Mouse (Mus musculus) embryonic facial prominence, embryonic 12.5 days (tissue): ENCODE results near the gene Evi2a. TPM values are rescaled to one million over a fixed set of nuclear protein-coding genes. Genes with fewer than 3 reads are reported as not detected.

Experiments used
- ATAC-seq: fragments of 200-750 bp; cut with Nextera tagmentation; 2 replicates; pipeline ENCODE4 v1.8.0; 2017; ENCODE audit not compliant: insufficient number of reproducible peaks, insufficient read depth, low FRiP score, low TSS enrichment
- H3K27ac ChIP-seq: fragments of 300-500 bp; sonication (generic); 2 replicates; pipeline ENCODE4 v1.5.1; 2016; ENCODE audit warnings: mild to moderate bottlenecking
- H3K27me3 ChIP-seq: fragments of 300-500 bp; sonication (generic); 2 replicates; pipeline ENCODE4 v1.6.1; 2016; ENCODE audit warnings: mild to moderate bottlenecking, moderate library complexity
- H3K36me3 ChIP-seq: fragments of 300-500 bp; sonication (generic); 2 replicates; pipeline ENCODE4 v1.6.1; 2016; ENCODE audit warnings: mild to moderate bottlenecking
- H3K4me1 ChIP-seq: fragments of 300-500 bp; sonication (generic); 2 replicates; pipeline ENCODE4 v1.6.1; 2016
- H3K4me2 ChIP-seq: fragments of 300-500 bp; sonication (generic); replicated peaks from 2 replicates; pipeline ENCODE4 v1.6.1; 2016; ENCODE audit warnings: mild to moderate bottlenecking, moderate library complexity
- H3K4me3 ChIP-seq: fragments of 300-500 bp; sonication (generic); 2 replicates; pipeline ENCODE4 v1.5.1; 2016; ENCODE audit warnings: mild to moderate bottlenecking
- H3K9ac ChIP-seq: fragments of 300-500 bp; sonication (generic); 2 replicates; pipeline ENCODE4 v1.6.1; 2016; ENCODE audit warnings: mild to moderate bottlenecking, moderate library complexity
- H3K9me3 ChIP-seq: fragments of 300-500 bp; sonication (generic); 2 replicates; pipeline ENCODE4 v1.6.1; 2016; ENCODE audit warnings: mild to moderate bottlenecking, moderate library complexity
- WGBS: fragments of 180-500 bp; shearing (Covaris S2); methylation state at CpG from one replicate; pipeline ENCODE4 v1.1.7; 2016; 5-methylcytosine and 5-hydroxymethylcytosine counted together
- polyA plus RNA-seq: library from polyadenylated mRNA; unstranded; fragments of >200 nt; fragmentation: Nextera tagmentation; extraction: Ambion mirVana; gene quantifications from 2 replicates; pipeline ENCODE4 v1.2.1, GENCODE M21; 2016

Evi2a gene
- polyA plus RNA-seq, 1 experiment from 2014 or later = 2.6 TPM

GRCm38 (mm10) chr11:79523560-79524309 lies 6.7 kb downstream of the Evi2a start, which contains the start of gene Evi2b:
Gene Evi2b, minus strand, starts transcription at chr11:79523762.
- Histone ChIP-seq H3K27ac (no peak within 1 kb of the TSS), H3K4me3 (no peak within 1 kb of the TSS), H3K4me2 (no peak within 1 kb of the TSS), H3K9ac (no peak within 1 kb of the TSS), H3K27me3 (no peaks in the 10 kb centered on the region), H3K9me3 (no peaks in the 10 kb centered on the region), H3K4me1 (peaks cover 3% of the 10 kb centered on the region; the same call in 1 of the 2 replicates), H3K36me3 (0 out of 2 replicates have a peak, but pooled peaks cover 4% of the 10 kb centered on the region)
- ATAC-seq = no peak
- 72% methylated on average over 10 of the region's 10 CpGs for WGBS

GRCm38 (mm10) chr11:79522944-79523343 lies 7.5 kb downstream of the Evi2a start:
- no peak overlapping the region for H3K27ac ChIP-seq
- H3K4me3 ChIP-seq = no peak overlapping the region
- no peaks in the 10 kb centered on the region for H3K27me3 ChIP-seq
- H3K9ac ChIP-seq = no peak overlapping the region
- no peak for ATAC-seq
- H3K4me2 ChIP-seq = no peak overlapping the region
- H3K9me3 ChIP-seq = no peaks in the 10 kb centered on the region
- no peaks in the 10 kb centered on the region for H3K36me3 ChIP-seq
- peaks cover 3% of the 10 kb centered on the region; the same call in 1 of the 2 replicates for H3K4me1 ChIP-seq
- WGBS = 71% methylated on average over 1 of the region's 1 CpGs

GRCm38 (mm10) chr11:79521930-79522329 lies 8.5 kb downstream of the Evi2a start:
- ATAC-seq = no peak
- no peaks in the 10 kb centered on the region for H3K36me3 ChIP-seq
- peaks cover 3% of the 10 kb centered on the region; the same call in 1 of the 2 replicates for H3K4me1 ChIP-seq
- H3K4me3 ChIP-seq = no peak overlapping the region
- no peak overlapping the region for H3K27ac ChIP-seq
- no peaks in the 10 kb centered on the region for H3K9me3 ChIP-seq
- H3K27me3 ChIP-seq = no peaks in the 10 kb centered on the region
- H3K4me2 ChIP-seq = no peak overlapping the region
- no peak overlapping the region for H3K9ac ChIP-seq

GRCm38 (mm10) chr11:79520772-79521171 lies 9.6 kb downstream of the Evi2a start:
- H3K4me1 ChIP-seq = peaks cover 3% of the 10 kb centered on the region; the same call in 1 of the 2 replicates
- H3K9me3 ChIP-seq = no peaks in the 10 kb centered on the region
- ATAC-seq = no peak
- no peak overlapping the region for H3K27ac ChIP-seq
- H3K4me2 ChIP-seq = no peak overlapping the region
- no peaks in the 10 kb centered on the region for H3K36me3 ChIP-seq
- no peaks in the 10 kb centered on the region for H3K27me3 ChIP-seq
- H3K9ac ChIP-seq = no peak overlapping the region
- no peak overlapping the region for H3K4me3 ChIP-seq

GRCm38 (mm10) chr11:79519878-79520291 lies 10.5 kb downstream of the Evi2a start:
- Histone ChIP-seq H3K4me1 (peaks cover 3% of the 10 kb centered on the region; the same call in 1 of the 2 replicates), H3K4me3 (no peak overlapping the region), H3K36me3 (no peaks in the 10 kb centered on the region), H3K9ac (no peak overlapping the region), H3K9me3 (no peaks in the 10 kb centered on the region), H3K4me2 (no peak overlapping the region), H3K27me3 (no peaks in the 10 kb centered on the region), H3K27ac (no peak overlapping the region)
- no peak for ATAC-seq
- WGBS = 50% methylated on average over 1 of the region's 1 CpGs

GRCm38 (mm10) chr11:79519299-79519698 lies 11.1 kb downstream of the Evi2a start:
- no peak overlapping the region for H3K4me2 ChIP-seq
- peaks cover 3% of the 10 kb centered on the region; the same call in 1 of the 2 replicates for H3K4me1 ChIP-seq
- no peak for ATAC-seq
- no peak overlapping the region for H3K9ac ChIP-seq
- H3K4me3 ChIP-seq = no peak overlapping the region
- H3K9me3 ChIP-seq = no peaks in the 10 kb centered on the region
- 86% methylated on average over 6 of the region's 6 CpGs for WGBS
- H3K36me3 ChIP-seq = no peaks in the 10 kb centered on the region
- H3K27ac ChIP-seq = no peak overlapping the region
- H3K27me3 ChIP-seq = no peaks in the 10 kb centered on the region

GRCm38 (mm10) chr11:79515798-79516197 lies 14.6 kb downstream of the Evi2a start:
- no peak for ATAC-seq
- no peaks in the 10 kb centered on the region for H3K4me1 ChIP-seq
- no peaks in the 10 kb centered on the region for H3K9me3 ChIP-seq
- no peak overlapping the region for H3K9ac ChIP-seq
- no peak overlapping the region for H3K27ac ChIP-seq
- H3K27me3 ChIP-seq = no peaks in the 10 kb centered on the region
- H3K4me2 ChIP-seq = no peak overlapping the region
- H3K4me3 ChIP-seq = no peak overlapping the region
- no peaks in the 10 kb centered on the region for H3K36me3 ChIP-seq
- 94% methylated on average over 2 of the region's 2 CpGs for WGBS

GRCm38 (mm10) chr11:79515331-79515730 lies 15.1 kb downstream of the Evi2a start:
- Histone ChIP-seq H3K9ac (no peak overlapping the region), H3K27me3 (no peaks in the 10 kb centered on the region), H3K36me3 (no peaks in the 10 kb centered on the region), H3K4me3 (no peak overlapping the region), H3K27ac (no peak overlapping the region), H3K4me1 (no peaks in the 10 kb centered on the region), H3K4me2 (no peak overlapping the region), H3K9me3 (no peaks in the 10 kb centered on the region)
- WGBS = 76% methylated on average over 6 of the region's 6 CpGs
- no peak for ATAC-seq

GRCm38 (mm10) chr11:79511970-79512369 lies 18.4 kb downstream of the Evi2a start:
- Histone ChIP-seq H3K27ac (no peak overlapping the region), H3K4me1 (no peaks in the 10 kb centered on the region), H3K4me3 (no peak overlapping the region), H3K9ac (no peak overlapping the region), H3K27me3 (no peaks in the 10 kb centered on the region), H3K36me3 (no peaks in the 10 kb centered on the region), H3K9me3 (no peaks in the 10 kb centered on the region), H3K4me2 (no peak overlapping the region)
- no peak for ATAC-seq
- 92% methylated on average over 3 of the region's 3 CpGs for WGBS

GRCm38 (mm10) chr11:79504506-79504905 lies 25.9 kb downstream of the Evi2a start:
- H3K4me2 ChIP-seq = no peak overlapping the region
- H3K4me1 ChIP-seq = no peaks in the 10 kb centered on the region
- H3K36me3 ChIP-seq = 0 out of 2 replicates have a peak, but pooled peaks cover 3% of the 10 kb centered on the region
- no peaks in the 10 kb centered on the region for H3K9me3 ChIP-seq
- H3K9ac ChIP-seq = no peak overlapping the region
- H3K27ac ChIP-seq = no peak overlapping the region
- H3K27me3 ChIP-seq = no peaks in the 10 kb centered on the region
- H3K4me3 ChIP-seq = no peak overlapping the region
- ATAC-seq = no peak
- 89% methylated on average over 7 of the region's 7 CpGs for WGBS

GRCm38 (mm10) chr11:79503845-79504244 lies 26.6 kb downstream of the Evi2a start, which contains the start of gene Omg:
Gene Omg, minus strand, starts transcription at chr11:79504084.
- H3K9me3 ChIP-seq = no peaks in the 10 kb centered on the region
- no peaks in the 10 kb centered on the region for H3K4me1 ChIP-seq
- H3K27ac ChIP-seq = no peak within 1 kb of the TSS
- H3K36me3 ChIP-seq = 0 out of 2 replicates have a peak, but pooled peaks cover 3% of the 10 kb centered on the region
- ATAC-seq = no peak
- H3K9ac ChIP-seq = no peak within 1 kb of the TSS
- 57% methylated on average over 8 of the region's 8 CpGs for WGBS
- H3K4me2 ChIP-seq = no peak within 1 kb of the TSS
- H3K4me3 ChIP-seq = no peak within 1 kb of the TSS
- H3K27me3 ChIP-seq = no peaks in the 10 kb centered on the region

GRCm38 (mm10) chr11:79502917-79503316 lies 27.5 kb downstream of the Evi2a start:
- 62% methylated on average over 2 of the region's 2 CpGs for WGBS

More at GRCm38 (mm10) chr11:79502917-79503316, 27.5 kb downstream of the Evi2a start:
- Histone ChIP-seq H3K27me3 (no peaks in the 10 kb centered on the region), H3K4me1 (no peaks in the 10 kb centered on the region), H3K9me3 (no peaks in the 10 kb centered on the region), H3K9ac (no peak overlapping the region), H3K36me3 (0 out of 2 replicates have a peak, but pooled peaks cover 3% of the 10 kb centered on the region), H3K4me3 (no peak overlapping the region), H3K27ac (no peak overlapping the region), H3K4me2 (no peak overlapping the region)
- ATAC-seq = no peak
